Mouse (Mus musculus) liver, postnatal 0 days (tissue): ENCODE measurements around the gene Filip1.

ENCODE experiments used
- CTCF ChIP-seq: sonication (generic); IDR thresholded peaks from 2 replicates; pipeline ENCODE4 v1.5.1; 2016; ENCODE audit warnings: antibody characterized with exemption, low read depth
- EP300 ChIP-seq: IDR thresholded peaks from 2 replicates; pipeline ENCODE4 v1.6.1; 2016; ENCODE audit warnings: antibody characterized with exemption, low read depth, mild to moderate bottlenecking

DNA sequence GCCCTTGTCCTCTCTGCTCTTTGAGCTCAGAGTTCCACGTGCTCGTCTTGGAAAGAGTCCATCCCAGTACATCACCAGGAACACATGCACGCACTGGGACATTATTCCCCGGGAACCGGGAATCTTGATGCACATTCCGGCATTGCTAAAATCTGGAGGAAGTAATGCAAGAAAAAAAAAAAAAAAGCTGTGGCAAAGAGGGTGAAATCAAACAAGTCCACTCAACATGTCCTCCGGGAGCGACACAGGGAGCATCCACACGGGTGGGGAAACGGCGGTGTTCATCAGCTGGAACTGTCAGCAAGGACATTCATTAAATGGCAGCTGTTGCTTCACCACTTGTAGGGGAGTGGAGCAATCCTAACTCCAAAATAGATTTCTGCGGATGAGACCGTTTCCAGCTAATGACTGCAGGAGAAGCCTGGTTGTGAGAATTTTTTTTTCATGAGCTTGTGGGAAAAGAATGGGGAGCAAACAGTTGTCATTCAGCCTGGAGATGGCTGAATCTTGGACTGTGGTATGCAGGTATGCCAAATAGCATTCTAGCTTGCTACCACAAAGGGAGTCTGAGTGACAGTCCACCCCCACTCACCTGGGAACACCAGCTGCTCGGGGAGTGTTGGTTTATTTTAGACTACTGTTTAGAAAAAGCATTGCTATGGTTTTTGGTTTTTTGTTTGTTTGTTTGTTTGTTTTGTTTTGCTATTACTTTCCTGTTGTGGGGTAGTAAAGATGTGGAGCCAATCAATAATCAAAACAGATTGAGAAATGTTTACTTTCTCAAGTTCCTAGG is 46.9 kb downstream of the Filip1 start:
- TF ChIP-seq CTCF: no peak
- no peak for TF ChIP-seq EP300
